Mouse (Mus musculus): ENCODE measurements at regions not wholly inside any gene's neighbourhood (a gene's known extent, or its start where the extent isn't known, plus 50 kb on each side); places are given as distances from the start of the nearest gene placed in this dataset.

DNA sequence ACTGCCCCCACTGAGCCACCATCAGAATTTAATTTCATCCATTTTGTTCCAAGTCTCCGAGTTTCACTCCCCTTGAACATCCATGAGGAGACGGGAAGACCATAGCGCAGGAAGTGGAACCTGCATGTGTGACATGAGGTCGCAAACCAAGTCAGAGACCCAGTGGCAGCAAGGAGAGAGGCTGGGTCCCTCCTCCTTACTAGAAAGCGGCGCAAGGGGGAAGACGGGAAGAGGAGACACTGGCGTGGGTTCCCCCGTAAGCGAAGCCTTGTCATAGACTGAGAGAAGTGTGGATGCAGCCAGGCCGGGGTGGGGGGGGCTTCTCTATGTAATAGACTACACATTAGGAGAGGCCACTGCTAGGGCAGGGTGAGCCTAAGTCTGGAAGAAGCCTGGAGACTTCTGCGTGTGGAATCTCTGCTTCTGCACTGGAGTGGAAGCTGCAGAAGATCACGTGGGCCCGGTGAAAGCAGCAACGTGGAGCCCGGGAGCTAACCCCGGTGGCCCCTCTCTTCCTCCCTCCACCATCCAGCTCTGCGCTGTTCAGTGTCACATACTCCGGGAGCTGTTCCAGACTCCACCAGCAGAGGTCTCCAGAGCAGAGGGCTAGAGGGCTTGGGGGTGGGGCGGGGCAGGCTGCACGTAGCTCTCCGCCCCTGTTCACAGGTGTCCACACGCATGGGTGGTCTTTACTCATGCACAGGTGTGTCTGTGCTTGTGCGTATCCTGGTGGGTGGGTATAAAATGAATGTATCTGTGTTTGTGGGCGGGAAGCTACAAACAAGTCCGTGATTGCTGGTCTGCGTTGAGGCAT is 159.4 kb downstream of the Zfp36l2 start:
- DNase-seq = peak; percentile 84 to 92

GRCm38 (mm10) chr17:84027275-84027674 is 160.5 kb downstream of the Zfp36l2 start:
- DNase-seq = no peak

GRCm38 (mm10) chr17:84026110-84026509 is 161.6 kb downstream of the Zfp36l2 start:
- DNase-seq = peak; percentile 83 to 85

GRCm38 (mm10) chr17:84022358-84022757 is 165.4 kb downstream of the Zfp36l2 start:
- no peak for DNase-seq

DNA sequence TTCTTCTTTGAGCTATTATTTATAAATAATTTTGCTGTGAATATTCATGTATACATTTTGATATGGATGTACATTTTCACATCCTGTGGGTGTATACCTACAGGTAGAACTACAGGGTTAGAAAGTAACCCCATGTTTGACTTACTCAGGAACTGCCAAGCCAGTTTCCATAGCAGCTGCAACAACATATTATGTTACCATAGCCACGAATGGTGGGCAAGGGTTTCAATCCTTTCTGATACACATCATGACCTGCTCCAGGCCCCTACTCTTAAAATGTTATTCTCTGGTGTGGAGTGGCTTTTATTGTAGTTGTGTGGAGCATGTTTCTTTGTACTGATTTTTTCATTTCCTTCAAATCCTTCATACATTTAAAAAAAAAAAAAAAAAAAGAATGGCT is 168.9 kb downstream of the Zfp36l2 start:
- DNase-seq = no peak

GRCm38 (mm10) chr17:84017891-84018290 is 169.9 kb downstream of the Zfp36l2 start:
- no peak for DNase-seq

DNA sequence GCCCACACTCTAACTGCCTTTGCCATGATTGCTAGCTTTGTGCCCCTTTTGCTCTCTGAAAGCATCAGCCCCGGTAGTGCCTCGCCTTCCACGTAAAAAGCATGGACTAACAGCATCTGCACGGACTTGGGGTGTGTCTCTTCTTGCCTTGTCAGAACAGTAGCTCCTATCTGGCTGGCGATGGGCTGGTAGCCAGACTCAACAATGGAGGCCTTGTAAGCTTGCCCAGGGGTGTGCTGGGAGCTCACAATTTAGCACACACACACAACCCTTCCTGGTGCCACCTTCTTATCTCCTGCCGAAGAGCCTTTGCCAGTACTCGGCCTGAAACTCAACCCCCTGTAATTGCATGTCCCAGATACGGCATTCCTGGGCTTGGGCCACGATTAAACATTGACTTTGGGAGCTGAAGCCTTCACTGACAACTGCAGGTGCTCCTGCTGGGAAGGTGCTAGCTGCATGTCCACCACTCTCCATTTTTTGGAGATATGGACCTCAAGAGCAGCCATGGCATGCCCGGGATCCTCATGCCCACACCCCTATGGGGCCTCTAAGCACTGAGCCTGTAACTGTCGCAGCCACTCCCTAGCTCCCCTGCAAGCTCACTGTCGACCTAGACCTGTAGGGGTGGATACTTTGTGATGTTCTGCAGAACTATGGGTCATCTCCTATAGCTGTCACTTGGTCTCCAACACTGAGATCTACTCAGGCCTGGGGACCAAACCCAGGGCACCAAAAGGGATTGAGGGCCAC is 166.7 kb upstream of the Haao start:
- DNase-seq = no peak

DNA sequence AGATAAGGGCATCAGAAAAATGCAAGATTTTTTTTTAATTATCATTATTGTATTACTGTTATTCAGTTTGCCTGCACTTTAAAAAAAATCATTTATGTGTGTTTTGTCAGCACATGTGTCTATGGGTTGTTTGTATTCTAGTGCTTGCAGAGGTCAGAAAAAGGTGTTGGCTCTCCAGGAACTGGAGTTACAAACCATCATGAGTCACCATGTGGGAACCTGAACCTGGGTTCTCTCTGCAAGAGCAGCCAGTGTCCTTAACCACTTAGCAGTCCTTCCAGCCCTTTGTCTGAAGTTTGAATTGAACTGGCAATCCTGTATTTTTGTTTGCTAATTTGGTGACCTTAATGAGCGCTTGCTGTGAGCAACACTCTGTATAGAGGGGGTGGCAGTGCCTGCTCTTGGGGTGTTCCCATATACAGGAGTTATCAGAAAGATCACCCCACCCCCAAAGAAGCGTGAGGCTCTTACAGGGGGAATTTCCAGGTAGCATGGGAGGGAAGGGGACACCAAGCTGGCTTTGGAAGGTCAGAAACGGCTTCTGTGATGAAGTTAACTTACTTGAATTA is 162.8 kb upstream of the Haao start:
- no peak for DNase-seq

- DNase-seq = no peak
Observed at GRCm38 (mm10) chr17:84009966-84010365, 162.2 kb upstream of the Haao start.

GRCm38 (mm10) chr17:84009194-84009593 is 161.4 kb upstream of the Haao start:
- no peak for DNase-seq

- no peak for DNase-seq
Observed at GRCm38 (mm10) chr17:84008682-84009052, 160.9 kb upstream of the Haao start.

DNA sequence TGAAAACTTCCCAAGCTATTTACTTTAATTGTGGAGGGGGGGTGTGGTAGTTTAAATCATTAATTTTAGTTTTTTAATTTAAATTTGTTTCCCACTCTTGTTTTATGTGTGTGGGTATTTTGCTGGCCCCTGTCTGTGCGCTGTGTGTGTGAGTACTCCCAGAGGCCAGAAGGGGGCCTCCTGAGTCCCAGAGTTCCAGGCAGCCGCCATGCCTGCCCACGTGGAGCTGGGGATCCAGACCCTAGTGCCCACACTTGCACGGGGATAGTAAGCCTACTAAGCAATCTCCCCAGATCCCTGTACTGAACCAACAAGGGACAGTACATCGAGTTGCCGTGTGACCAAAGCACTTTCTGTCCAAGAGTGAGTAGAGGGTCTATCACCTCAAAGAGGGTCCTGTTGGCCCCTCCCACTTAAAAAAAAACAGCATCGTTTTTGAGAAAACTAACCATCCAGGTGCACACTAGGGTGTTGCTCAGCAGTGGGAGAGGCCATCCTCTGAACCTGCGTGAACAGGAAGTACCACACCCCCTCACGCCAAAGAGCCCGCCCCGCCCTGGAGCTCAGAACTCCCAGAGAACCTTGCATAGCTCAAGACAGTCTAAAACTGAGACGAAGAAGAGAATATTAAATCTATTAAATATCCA is 160.4 kb upstream of the Haao start:
- DNase-seq = no peak

DNA sequence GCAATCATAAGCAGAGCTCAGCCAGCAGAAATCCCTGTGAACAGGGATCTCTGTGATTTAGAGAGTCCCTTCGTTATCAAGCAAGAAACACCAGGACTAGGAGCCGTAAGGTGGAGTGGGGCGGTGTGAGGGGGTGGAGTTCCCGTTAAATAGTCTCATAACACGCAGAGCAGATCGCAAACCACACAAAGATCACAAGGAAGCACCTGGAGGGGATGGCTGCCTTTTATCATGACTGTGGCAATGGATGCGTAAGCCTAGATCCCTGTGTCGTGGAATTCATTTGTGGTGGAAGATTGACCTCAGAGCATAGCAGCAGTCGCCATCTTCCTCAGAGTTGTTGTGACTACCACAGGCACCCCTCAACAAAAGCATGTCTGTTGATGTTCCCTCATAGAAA is 159.0 kb upstream of the Haao start:
- no peak for DNase-seq

DNA sequence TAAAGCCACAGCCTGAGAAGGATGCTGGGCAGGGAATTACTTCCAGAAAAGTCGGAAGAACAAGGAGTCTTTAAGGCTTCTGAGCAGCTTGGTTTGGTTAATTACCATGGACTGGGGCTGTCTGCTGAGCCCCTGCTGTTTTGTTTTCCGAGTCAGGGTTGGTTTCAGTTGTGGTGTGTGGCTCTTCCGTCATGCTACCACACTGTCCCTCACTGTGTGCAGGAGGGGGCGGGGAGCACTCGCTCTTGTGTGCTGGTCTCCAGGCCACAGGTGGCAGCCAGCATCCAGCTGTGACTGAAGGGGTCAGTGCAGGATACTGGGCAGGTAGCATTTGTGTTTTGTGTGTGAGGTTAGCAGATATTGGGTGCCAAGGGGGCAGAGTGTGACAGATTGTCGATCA is 156.5 kb upstream of the Haao start:
- DNase-seq = no peak

- no peak for DNase-seq
Observed at GRCm38 (mm10) chr17:84003489-84004234, 155.9 kb upstream of the Haao start.

GRCm38 (mm10) chr17:84002939-84003338 is 155.2 kb upstream of the Haao start:
- no peak for DNase-seq

- no peak for DNase-seq
Observed at GRCm38 (mm10) chr17:84002327-84002726, 154.6 kb upstream of the Haao start.

- DNase-seq = no peak
Observed at GRCm38 (mm10) chr17:84000115-84000514, 152.4 kb upstream of the Haao start.

GRCm38 (mm10) chr17:83998972-83999545 is 151.3 kb upstream of the Haao start:
- DNase-seq = no peak

- DNase-seq = no peak
Observed at GRCm38 (mm10) chr17:83998341-83998740, 150.6 kb upstream of the Haao start.

DNA sequence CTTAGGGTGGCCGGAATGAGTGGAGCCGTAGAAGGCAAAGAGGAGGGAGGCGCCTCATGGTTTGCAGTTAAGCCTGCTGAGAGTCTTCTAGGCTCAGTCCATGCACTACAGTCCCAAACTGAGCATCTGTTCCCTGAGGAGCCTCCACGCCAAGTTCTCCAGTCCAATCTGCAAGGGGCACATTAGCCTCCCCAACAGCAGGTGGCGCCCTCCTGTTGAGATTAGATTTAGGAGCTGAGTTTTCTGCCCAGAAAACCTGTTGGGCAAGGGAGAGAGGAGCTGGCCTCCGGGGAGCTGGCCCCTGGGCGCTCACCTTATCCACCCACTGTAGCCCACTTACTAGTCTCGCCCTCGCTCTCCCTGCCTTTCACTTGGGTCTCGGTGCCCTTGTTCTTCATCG is 150.0 kb upstream of the Haao start:
- DNase-seq = peak; percentile 83 to 85

DNA sequence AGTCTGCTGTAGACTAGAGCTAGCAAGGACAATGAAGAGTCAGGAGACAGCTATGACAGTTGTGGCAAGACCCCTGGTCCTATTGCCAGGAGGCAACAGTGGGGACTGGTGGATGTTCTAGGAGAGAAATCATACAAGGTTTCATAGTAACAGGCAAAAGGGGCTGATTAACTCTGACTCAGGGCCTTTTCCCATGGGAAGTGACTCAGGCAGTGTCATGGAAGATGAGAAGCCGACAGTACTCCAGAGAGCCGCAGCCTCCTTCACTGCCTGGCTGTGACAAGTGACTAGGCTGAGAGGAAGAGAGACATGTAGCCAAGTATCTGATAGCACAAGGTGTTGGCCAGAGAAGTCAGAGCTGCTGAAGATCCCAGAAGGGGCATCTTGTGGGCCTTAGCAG is 145.3 kb upstream of the Haao start:
- peak; percentile 47 to 63 for DNase-seq
